Mouse (Mus musculus): ENCODE data around the gene Prpf38b.

The Prpf38b gene

DNA sequence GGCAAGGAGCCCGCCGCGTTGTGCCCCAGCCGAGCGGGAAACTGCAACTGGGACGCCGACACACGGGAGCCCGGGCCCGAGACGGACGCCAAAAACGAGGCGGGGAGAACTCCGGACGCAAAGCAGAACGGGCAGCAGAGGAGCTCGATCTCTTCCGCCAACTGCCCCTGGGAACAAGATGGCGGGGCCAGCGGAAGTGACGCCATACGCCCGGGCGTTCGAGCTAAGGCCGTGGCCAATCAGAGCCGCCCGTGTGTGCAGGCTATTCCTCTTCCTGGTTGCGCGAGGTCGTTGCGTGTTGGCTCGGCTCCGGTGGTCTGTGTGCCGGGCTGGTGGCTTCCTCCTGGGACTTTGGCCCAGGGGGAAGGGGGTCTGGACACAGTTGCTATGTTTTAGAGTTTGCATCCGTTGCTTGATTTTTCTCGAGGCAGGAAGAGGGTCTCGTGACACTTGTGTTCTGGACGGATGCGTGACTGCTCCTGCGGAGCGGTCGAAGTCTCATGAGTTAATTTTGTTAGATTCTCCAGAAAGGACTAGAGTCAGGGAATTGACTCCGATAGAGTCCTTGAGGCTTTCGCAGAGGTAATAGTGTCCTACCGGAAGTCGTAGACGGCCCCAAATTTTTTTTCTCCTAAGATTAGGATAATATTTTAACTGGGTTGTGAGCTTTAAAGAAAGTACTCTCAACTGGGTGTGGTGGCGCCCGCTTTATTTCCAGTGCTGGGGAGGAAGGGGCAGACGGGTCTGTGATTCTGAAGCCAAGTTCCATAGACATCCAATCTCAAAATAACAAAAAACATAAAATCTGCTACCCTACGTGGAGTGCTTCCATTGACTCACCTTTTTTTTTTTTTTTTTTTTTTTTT lies at the start of gene Prpf38b:
Gene Prpf38b, minus strand, starts transcription at position 180 of the 866 bp plus-strand sequence.
- under 1% methylated on average over 53 of the region's 53 CpGs for WGBS

DNA sequence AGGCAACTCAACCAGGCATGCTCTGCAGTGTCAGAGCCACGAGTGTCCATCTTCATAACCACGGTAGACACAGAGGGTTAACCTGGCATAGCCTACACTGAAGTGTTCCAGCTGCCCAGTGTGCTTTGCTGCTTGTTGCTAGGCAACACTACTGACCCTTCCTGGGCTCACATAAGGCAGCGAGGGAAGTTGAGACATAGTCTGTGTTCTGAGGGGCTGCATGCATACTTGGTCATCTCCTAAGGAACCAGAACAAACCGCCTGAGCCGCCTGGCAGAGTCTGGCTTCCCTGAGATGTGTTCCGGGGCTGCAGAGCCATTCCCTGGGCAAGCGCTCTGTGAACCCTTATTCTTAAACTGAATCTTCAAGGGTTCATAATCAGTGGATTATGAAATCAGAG lies 49.7 kb upstream of the Prpf38b start:
- WGBS: 48% methylated on average over 7 of the region's 7 CpGs

GRCm38 (mm10) chr3:108959680-108960295 lies 48.3 kb upstream of the Prpf38b start:
- WGBS: 71% methylated on average over 13 of the region's 13 CpGs

- 43% methylated on average over 10 of the region's 10 CpGs for WGBS
Observed at GRCm38 (mm10) chr3:108940996-108941395, 29.5 kb upstream of the Prpf38b start.

- 52% methylated on average over 59 of the region's 59 CpGs for WGBS
Observed at GRCm38 (mm10) chr3:108940001-108940633, 28.6 kb upstream of the Prpf38b start, which contains the start of gene Gm9857. TSS of gene Gm9857 (minus strand) at chr3:108940445.

GRCm38 (mm10) chr3:108939573-108939972 lies 28.0 kb upstream of the Prpf38b start, which contains the start of gene Henmt1:
TSS of gene Henmt1 (plus strand) at chr3:108939873.
- 76% methylated on average over 5 of the region's 5 CpGs for WGBS

DNA sequence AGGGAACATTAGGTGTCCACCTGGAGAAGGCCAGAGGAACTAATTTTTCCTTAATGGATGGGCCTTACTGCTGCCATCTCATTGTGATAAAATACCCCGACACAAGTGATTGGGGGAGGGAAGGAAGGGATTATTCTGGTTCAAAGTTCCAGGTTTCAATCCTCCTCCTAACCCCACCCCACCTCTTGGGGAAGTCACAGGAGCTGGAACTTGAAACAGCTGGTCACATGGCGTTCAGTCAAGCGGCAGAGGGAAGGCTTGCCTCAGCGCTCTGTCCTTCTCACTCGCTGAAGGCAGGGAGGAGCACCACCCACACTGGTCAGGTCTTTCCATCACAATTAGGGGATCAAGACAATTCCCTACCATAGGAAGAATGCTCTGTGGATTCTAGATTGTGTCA lies 27.2 kb upstream of the Prpf38b start:
- 95% methylated on average over 5 of the region's 5 CpGs for WGBS

DNA sequence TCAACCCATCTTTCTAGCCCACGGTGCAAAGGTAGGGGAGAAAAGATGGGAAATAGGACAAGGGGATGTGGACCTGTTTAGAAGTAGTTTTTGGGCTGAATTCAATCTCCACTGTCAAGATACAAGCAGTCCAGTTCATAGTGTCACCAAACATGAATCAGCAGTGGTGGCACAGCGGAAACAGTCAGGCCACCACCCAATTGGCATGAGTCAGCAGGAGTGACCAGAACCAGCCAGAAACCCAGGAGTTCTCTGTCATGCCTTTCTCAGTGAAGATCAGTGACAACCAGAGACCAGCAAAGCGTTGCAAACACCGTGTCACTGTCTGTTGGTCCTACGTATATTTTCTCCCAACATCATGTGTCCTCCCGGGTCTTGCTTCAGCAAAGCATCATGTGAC lies 22.0 kb upstream of the Prpf38b start:
- WGBS: 98% methylated on average over 6 of the region's 6 CpGs

GRCm38 (mm10) chr3:108926308-108926707 lies 14.8 kb upstream of the Prpf38b start:
- WGBS: 86% methylated on average over 1 of the region's 1 CpGs

DNA sequence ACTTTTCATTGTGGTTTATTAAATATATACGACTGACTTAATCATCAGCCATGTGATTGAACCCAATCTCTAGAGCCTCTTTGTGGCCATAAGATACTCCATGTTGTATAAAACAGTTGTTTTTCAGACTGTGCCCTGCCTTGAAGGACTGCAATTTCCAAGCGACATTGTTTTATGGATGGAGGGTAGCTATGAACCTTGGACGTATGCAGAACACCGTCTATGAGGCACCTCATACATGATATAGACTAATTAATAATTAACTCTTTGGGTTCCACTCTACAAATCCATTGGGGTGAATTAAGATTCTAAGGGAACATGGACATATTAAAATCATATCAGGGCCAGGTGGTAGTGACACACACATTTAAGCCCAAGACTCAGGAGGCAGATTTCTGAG lies 14.2 kb upstream of the Prpf38b start:
- 87% methylated on average over 4 of the region's 4 CpGs for WGBS

- WGBS: 97% methylated on average over 1 of the region's 1 CpGs
Observed at GRCm38 (mm10) chr3:108921822-108922221, 10.3 kb upstream of the Prpf38b start.

- WGBS: 90% methylated on average over 3 of the region's 3 CpGs
Observed at GRCm38 (mm10) chr3:108920442-108921070, 9.0 kb upstream of the Prpf38b start.

DNA sequence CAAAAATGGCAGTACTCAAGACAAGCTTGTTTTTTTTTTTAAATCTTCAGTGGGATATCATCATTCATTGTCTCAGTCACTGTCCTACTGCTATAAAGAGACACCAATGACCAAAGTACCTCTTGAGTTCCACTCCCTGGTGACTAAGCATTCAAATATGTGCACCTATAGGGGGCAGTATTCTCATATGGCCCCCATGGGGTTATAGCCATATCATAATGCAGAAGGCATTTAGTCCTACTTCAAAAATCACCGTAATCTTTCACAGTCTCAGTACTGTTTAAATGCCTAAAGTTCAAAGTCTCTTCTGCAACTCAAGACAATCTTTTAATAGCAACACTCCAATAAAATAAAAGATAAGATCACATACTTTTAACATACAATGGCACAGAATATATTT lies 7.3 kb upstream of the Prpf38b start:
- WGBS: 93% methylated on average over 1 of the region's 1 CpGs

DNA sequence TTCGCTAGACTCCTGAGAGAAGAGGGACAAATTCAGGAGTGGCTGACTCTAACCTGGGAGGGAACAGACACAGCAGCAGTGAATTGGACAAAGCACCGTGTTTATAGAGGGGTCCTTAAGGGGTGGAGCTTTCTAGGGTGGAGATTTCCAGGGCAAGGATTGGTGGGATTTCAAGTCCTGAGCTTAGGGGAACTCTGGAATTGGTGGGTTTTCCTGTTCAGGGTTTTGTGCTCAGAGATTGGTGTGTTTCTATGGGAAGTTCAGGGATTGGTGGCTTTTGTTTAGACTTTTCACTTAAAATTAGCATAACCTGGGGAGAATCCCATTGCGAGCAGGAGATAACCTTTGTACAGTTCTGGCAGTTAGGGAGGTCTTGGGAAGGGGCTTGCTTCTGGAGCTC lies 6.5 kb upstream of the Prpf38b start:
- 75% methylated on average over 3 of the region's 3 CpGs for WGBS

DNA sequence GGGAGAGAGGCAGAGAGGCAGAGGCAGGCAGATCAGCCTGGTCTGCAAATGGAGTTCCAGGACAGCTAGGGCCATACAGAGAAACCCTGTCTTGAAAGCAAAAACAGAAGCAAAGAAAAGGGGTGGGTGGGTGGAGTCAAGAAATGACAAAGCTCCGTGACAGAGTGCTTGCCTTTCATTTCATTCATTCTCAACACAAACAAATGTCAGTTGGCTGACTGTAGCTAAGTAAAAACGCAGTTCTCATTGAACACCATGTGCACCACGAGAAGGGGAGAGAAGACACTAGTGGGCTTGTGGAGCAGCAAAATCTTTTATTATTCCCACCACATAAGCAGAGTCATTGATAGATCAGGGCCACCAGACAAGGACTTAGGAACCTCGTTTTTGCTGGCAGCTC lies 5.3 kb upstream of the Prpf38b start:
- WGBS: 25% methylated on average over 4 of the region's 4 CpGs

GRCm38 (mm10) chr3:108915999-108916398 lies 4.5 kb upstream of the Prpf38b start:
- 61% methylated on average over 1 of the region's 1 CpGs for WGBS

DNA sequence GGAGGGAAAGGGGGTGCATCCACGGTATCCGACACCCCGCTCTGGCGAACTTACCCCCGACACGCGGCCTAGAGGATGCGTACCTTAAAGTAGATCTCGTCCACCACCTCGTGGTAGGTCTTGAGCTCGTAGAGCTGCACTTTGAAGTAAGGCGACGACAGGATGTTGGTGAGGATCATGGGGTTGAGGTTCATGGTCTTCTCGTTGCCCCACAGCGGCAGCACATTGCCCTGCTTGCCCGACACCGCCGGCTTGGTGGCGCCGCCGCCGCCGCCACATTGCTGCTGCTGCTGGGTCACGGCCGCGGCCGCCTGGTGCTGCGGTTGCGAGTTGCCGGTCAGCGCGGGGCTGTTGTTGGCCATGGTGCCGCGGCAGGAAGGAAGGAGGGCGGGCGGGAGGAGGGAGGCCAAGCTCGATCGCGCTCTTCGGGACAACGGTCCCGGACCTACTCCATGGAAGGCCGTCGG lies 413 bp downstream of the Prpf38b start:
- WGBS: under 1% methylated on average over 44 of the region's 44 CpGs

- under 1% methylated on average over 32 of the region's 32 CpGs for WGBS
Observed at GRCm38 (mm10) chr3:108910303-108911080, 1.0 kb downstream of the Prpf38b start.

DNA sequence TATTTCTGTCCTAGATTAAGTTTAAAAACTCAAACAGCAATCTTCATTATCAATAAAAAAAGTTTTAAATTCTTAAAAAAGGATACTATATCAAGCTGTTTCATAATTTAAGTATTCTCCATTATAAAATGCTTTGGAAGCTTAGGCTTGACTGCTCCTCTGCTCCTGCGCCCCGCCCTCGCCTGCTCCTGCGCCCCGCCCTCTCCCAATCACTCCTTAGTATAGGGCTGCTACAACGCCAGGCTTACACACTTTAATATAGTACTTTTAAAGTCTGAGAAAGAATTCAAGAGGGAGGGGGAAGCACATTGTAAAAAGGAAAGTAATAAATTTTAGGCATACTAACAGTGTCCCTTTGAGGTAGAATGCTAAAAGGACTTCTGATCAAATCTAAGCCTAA lies 8.6 kb downstream of the Prpf38b start:
- 92% methylated on average over 6 of the region's 6 CpGs for WGBS

GRCm38 (mm10) chr3:108902038-108902437 lies 9.5 kb downstream of the Prpf38b start:
- WGBS: 38% methylated on average over 2 of the region's 2 CpGs

DNA sequence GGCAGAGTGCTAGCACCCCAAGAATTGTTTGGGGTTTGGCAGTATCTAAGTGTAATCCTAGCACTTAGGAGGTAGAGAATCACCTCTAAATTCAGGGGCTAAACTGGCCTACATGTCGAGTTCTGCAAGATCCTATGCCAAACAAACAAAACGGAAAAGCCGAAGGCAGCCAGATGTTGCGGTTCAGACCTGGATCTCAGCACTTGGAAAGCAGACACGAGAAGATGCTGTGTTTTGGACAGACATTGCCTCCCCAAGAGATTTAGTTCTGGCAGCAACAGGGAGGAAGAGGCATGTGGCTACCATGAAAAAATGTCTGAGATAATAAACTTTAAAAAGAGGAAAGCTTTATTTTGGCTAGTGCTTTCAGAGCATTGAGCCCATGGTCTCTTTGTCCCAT lies 10.8 kb downstream of the Prpf38b start:
- 67% methylated on average over 5 of the region's 5 CpGs for WGBS
